Mouse (Mus musculus) kidney, embryonic 14.5 days (tissue): Measurements from ENCODE around the gene Mbd3. TPM values are rescaled to one million over a fixed set of nuclear protein-coding genes. Genes with fewer than 3 reads are reported as not detected.

Experiments used
- ATAC-seq: fragments of 200-750 bp; cut with Nextera tagmentation; 2 replicates; pipeline ENCODE4 v1.8.0; 2017; ENCODE audit warnings: moderate number of reproducible peaks, mild to moderate bottlenecking, moderate TSS enrichment, moderate library complexity; ENCODE audit not compliant: low FRiP score, low TSS enrichment
- H3K27ac ChIP-seq: fragments of 300-500 bp; sonication (generic); 2 replicates; pipeline ENCODE4 v1.5.1; 2014; ENCODE audit warnings: low read depth, mild to moderate bottlenecking, low read length, moderate library complexity, mixed read lengths
- H3K27me3 ChIP-seq: fragments of 300-500 bp; sonication (generic); 2 replicates; pipeline ENCODE4 v1.6.1; 2014; ENCODE audit warnings: mild to moderate bottlenecking, low read length; ENCODE audit not compliant: control insufficient read depth, insufficient read depth
- H3K36me3 ChIP-seq: fragments of 300-500 bp; sonication (generic); 2 replicates; pipeline ENCODE4 v1.6.1; 2014; ENCODE audit warnings: low read length, mixed read lengths; ENCODE audit not compliant: control insufficient read depth, insufficient read depth
- H3K4me1 ChIP-seq: fragments of 300-500 bp; sonication (generic); 2 replicates; pipeline ENCODE4 v1.6.1; 2014; ENCODE audit warnings: low read length, mixed read lengths; ENCODE audit not compliant: control insufficient read depth, insufficient read depth
- H3K4me2 ChIP-seq: fragments of 300-500 bp; sonication (generic); replicated peaks from 2 replicates; pipeline ENCODE4 v1.6.1; 2014; ENCODE audit warnings: low read depth, mild to moderate bottlenecking, low read length
- H3K4me3 ChIP-seq: fragments of 300-500 bp; sonication (generic); 2 replicates; pipeline ENCODE4 v1.5.1; 2014; ENCODE audit warnings: mild to moderate bottlenecking, low read length
- H3K9ac ChIP-seq: fragments of 300-500 bp; sonication (generic); 2 replicates; pipeline ENCODE4 v1.6.1; 2014; ENCODE audit warnings: low read depth, mild to moderate bottlenecking, low read length, moderate library complexity
- H3K9me3 ChIP-seq: fragments of 300-500 bp; sonication (generic); 2 replicates; pipeline ENCODE4 v1.6.1; 2016; ENCODE audit warnings: low read length; ENCODE audit not compliant: control insufficient read depth
- WGBS: fragments of 180-500 bp; shearing (Covaris S2); extraction: QIAGEN DNeasy Blood & Tissue Kit; methylation state at CpG from one replicate; pipeline ENCODE4 v1.1.7; 2014; 5-methylcytosine and 5-hydroxymethylcytosine counted together
- polyA plus RNA-seq: library from polyadenylated mRNA; unstranded; fragments of >200 nt; fragmentation: Nextera tagmentation; extraction: Ambion mirVana; gene quantifications from 2 replicates; pipeline ENCODE4 v1.2.1, GENCODE M21; 2014

Gene Mbd3
- polyA plus RNA-seq, 1 experiment from 2014 or later: 248 TPM

GRCm38 (mm10) chr10:80437973-80438372, 38.6 kb upstream of the Mbd3 start:
- 0 out of 2 replicates have a peak, but pooled peaks cover 4% of the 10 kb centered on the region for H3K4me1 ChIP-seq
- no peak overlapping the region for H3K4me2 ChIP-seq
- no peak overlapping the region for H3K9ac ChIP-seq
- no peaks in the 10 kb centered on the region for H3K9me3 ChIP-seq
- H3K36me3 ChIP-seq: no peaks in the 10 kb centered on the region
- no peaks in the 10 kb centered on the region for H3K27me3 ChIP-seq
- H3K4me3 ChIP-seq: no peak overlapping the region
- WGBS: 45% methylated on average over 4 of the region's 4 CpGs
- no peak overlapping the region for H3K27ac ChIP-seq
- ATAC-seq: no peak

- 12% methylated on average over 9 of the region's 9 CpGs for WGBS
- H3K4me2 ChIP-seq: no peak overlapping the region
- ATAC-seq: no peak
- H3K4me3 ChIP-seq: no peak overlapping the region
- no peak overlapping the region for H3K27ac ChIP-seq
- no peaks in the 10 kb centered on the region for H3K27me3 ChIP-seq
- no peaks in the 10 kb centered on the region for H3K9me3 ChIP-seq
- peaks cover 12% of the 10 kb centered on the region for H3K4me1 ChIP-seq
- H3K9ac ChIP-seq: 0 out of 2 replicates have a peak overlapping the region, but pooled peaks have one; percentile 23
- H3K36me3 ChIP-seq: no peaks in the 10 kb centered on the region
Observed at GRCm38 (mm10) chr10:80436276-80436675, 36.9 kb upstream of the Mbd3 start.

- Histone ChIP-seq H3K36me3 (peaks cover 1% of the 10 kb centered on the region; the same call in 1 of the 2 replicates), H3K4me1 (peaks cover 17% of the 10 kb centered on the region), H3K4me2 (no peak overlapping the region), H3K4me3 (no peak overlapping the region), H3K9ac (peak overlapping the region; percentile 23), H3K27ac (no peak overlapping the region), H3K27me3 (no peaks in the 10 kb centered on the region), H3K9me3 (no peaks in the 10 kb centered on the region)
- WGBS: 53% methylated on average over 7 of the region's 7 CpGs
- ATAC-seq: no peak
Observed at GRCm38 (mm10) chr10:80435764-80436163, 36.4 kb upstream of the Mbd3 start.

- ATAC-seq: no peak
- Histone ChIP-seq H3K4me1 (peaks cover 25% of the 10 kb centered on the region), H3K36me3 (peaks cover 11% of the 10 kb centered on the region), H3K27ac (no peak overlapping the region), H3K4me2 (no peak overlapping the region), H3K27me3 (no peaks in the 10 kb centered on the region), H3K9ac (no peak overlapping the region), H3K9me3 (no peaks in the 10 kb centered on the region), H3K4me3 (no peak overlapping the region)
- WGBS: 77% methylated on average over 3 of the region's 3 CpGs
Observed at GRCm38 (mm10) chr10:80434823-80435222, 35.5 kb upstream of the Mbd3 start.

- Histone ChIP-seq H3K9me3 (no peaks in the 10 kb centered on the region), H3K4me1 (peaks cover 28% of the 10 kb centered on the region), H3K4me2 (peak overlapping the region; percentile 9; the same call in 1 of the 2 replicates), H3K4me3 (peak overlapping the region; percentile 98; the same call in 1 of the 2 replicates), H3K27me3 (no peaks in the 10 kb centered on the region), H3K9ac (no peak overlapping the region), H3K27ac (no peak overlapping the region), H3K36me3 (peaks cover 17% of the 10 kb centered on the region)
- ATAC-seq: no peak
- 13% methylated on average over 8 of the region's 8 CpGs for WGBS
Observed at GRCm38 (mm10) chr10:80434233-80434592, 34.9 kb upstream of the Mbd3 start.

- Histone ChIP-seq H3K9me3 (no peaks in the 10 kb centered on the region), H3K4me3 (peak within 1 kb of the TSS; percentile 98), H3K4me1 (peaks cover 28% of the 10 kb centered on the region), H3K27me3 (no peaks in the 10 kb centered on the region), H3K36me3 (peaks cover 22% of the 10 kb centered on the region), H3K9ac (peak within 1 kb of the TSS; percentile 100), H3K27ac (peak within 1 kb of the TSS; percentile 91), H3K4me2 (peak within 1 kb of the TSS; percentile 92)
- WGBS: under 1% methylated on average over 58 of the region's 61 CpGs
- ATAC-seq: peak; percentile 92
Observed at GRCm38 (mm10) chr10:80433513-80434232, 34.3 kb upstream of the Mbd3 start, which contains the start of gene Tcf3. TSS of gene Tcf3 (minus strand) at chr10:80433647.

GRCm38 (mm10) chr10:80432936-80433512, 33.7 kb upstream of the Mbd3 start:
- peak overlapping the region; percentile 98 for H3K4me3 ChIP-seq
- 0 out of 2 replicates have a peak, but pooled peaks have one; percentile 13 for ATAC-seq
- peak overlapping the region; percentile 91 for H3K27ac ChIP-seq
- no peaks in the 10 kb centered on the region for H3K9me3 ChIP-seq
- peak overlapping the region; percentile 100 for H3K9ac ChIP-seq
- no peaks in the 10 kb centered on the region for H3K27me3 ChIP-seq
- H3K4me1 ChIP-seq: peaks cover 28% of the 10 kb centered on the region
- peaks cover 29% of the 10 kb centered on the region for H3K36me3 ChIP-seq
- WGBS: 0% methylated on average over 39 of the region's 60 CpGs
- H3K4me2 ChIP-seq: peak overlapping the region; percentile 92

GRCm38 (mm10) chr10:80432387-80432785, 33.0 kb upstream of the Mbd3 start:
- Histone ChIP-seq H3K9me3 (no peaks in the 10 kb centered on the region), H3K4me3 (peak overlapping the region; percentile 98), H3K9ac (peak overlapping the region; percentile 100), H3K36me3 (peaks cover 35% of the 10 kb centered on the region), H3K27ac (peak overlapping the region; percentile 91; the same call in 1 of the 2 replicates), H3K4me1 (peaks cover 28% of the 10 kb centered on the region), H3K27me3 (no peaks in the 10 kb centered on the region), H3K4me2 (peak overlapping the region; percentile 92)
- ATAC-seq: no peak
- 3% methylated on average over 4 of the region's 4 CpGs for WGBS
